Mouse (Mus musculus): Measurements from ENCODE around the gene Pdcd11.

GRCm38 (mm10) chr19:47137771-47138421, 47.3 kb downstream of the Pdcd11 start, which contains the start of gene Calhm2:
- TF ChIP-seq CTCF (IDR thresholded peaks at IDR 0.05; ENCODE audit: low read depth, low read length), result no peak
- TF ChIP-seq POLR2A (IDR thresholded peaks at IDR 0.05; ENCODE audit: insufficient read depth, low read length), result no peak
- TF ChIP-seq EP300 (IDR thresholded peaks at IDR 0.05; ENCODE audit: insufficient read depth, low read depth, low read length), result no peak

All from ES-Bruce4 (cell line).